Mouse (Mus musculus): ENCODE data around the gene Tekt3. TPM values are rescaled to one million over a fixed set of nuclear protein-coding genes. Genes with fewer than 3 reads are reported as not detected.

Gene Tekt3
- polyA plus RNA-seq, 1 experiment from 2014 or later: 0.08 TPM

DNA sequence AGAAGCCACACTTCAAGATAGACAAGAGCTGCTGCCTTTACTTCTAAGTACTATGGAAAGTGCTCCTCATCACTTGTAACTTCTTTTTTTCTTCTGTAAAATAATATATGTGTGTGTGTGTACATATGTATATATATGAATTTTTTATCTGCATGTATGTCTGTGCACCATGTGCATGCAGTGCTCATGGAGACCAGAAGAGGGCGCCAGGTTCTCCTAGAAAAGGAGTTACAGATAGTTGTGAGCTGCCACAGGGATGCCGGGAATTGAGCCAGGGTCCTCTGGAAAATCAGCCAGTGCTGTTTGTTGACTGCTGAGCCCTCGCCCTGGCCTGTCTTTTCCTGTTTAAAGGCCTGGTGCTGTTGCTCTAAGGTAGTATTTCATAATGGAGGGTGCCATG is 23.1 kb downstream of the Tekt3 start:
- Histone ChIP-seq H3K36me3 (no peaks in the 10 kb centered on the region), H3K27ac (no peak overlapping the region), H3K9me3 (no peaks in the 10 kb centered on the region), H3K27me3 (replicated peaks) (no peaks in the 10 kb centered on the region), H3K9ac (no peak overlapping the region), H3K4me2 (replicated peaks) (no peak overlapping the region), H3K4me3 (replicated peaks) (no peak overlapping the region), H3K4me1 (replicated peaks) (no peaks in the 10 kb centered on the region)
- ATAC-seq: no peak
- 88% methylated on average over 3 of the region's 3 CpGs for WGBS

DNA sequence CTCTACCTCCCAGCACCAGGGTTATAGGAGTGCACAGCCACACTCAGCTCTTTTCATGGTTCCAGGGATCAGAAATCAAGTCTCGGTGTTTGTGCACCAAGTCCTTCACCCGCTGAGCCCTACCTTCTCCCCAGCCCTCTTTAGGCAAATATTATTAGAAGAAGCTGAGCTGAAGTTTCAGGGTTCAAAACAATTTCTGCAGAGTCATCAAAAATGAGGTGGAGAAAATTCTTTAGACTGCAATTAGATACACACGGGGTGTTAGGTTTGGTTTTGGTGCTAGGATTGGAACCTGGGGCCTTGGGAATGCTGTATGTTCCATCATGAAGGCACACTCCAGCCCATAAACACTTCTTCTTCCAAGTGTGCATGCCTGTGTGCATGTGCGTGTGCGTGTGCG is 27.2 kb downstream of the Tekt3 start:
- ATAC-seq: no peak
- H3K4me2 ChIP-seq (replicated peaks): no peak overlapping the region
- WGBS: 90% methylated on average over 6 of the region's 6 CpGs
- H3K27ac ChIP-seq: no peak overlapping the region
- no peaks in the 10 kb centered on the region for H3K27me3 ChIP-seq (replicated peaks)
- H3K4me1 ChIP-seq (replicated peaks): no peaks in the 10 kb centered on the region
- no peak overlapping the region for H3K9ac ChIP-seq
- H3K36me3 ChIP-seq: no peaks in the 10 kb centered on the region
- H3K4me3 ChIP-seq (replicated peaks): no peak overlapping the region
- H3K9me3 ChIP-seq: no peaks in the 10 kb centered on the region

DNA sequence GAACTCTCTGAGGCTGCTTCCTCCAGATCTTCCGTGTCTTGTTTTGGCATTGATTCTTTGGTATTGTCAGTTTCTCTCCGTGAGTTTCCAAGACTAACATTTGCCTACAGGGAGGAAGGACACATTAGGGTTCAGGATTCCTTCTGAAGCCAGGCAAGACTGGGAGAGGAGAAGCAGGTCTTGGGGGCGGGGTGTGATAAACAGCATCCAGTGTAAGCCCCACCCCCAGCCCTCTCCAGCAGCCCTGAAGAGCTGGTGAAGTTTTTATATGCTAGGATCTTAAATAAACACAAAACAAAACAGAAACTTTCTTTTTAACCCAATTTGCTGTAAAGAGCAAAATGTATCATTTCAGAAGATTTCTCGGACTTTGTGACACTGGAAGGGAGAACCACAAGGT is 28.8 kb downstream of the Tekt3 start:
- 38% methylated on average over 4 of the region's 4 CpGs for WGBS
- no peaks in the 10 kb centered on the region for H3K36me3 ChIP-seq
- ATAC-seq: no peak
- H3K9me3 ChIP-seq: no peaks in the 10 kb centered on the region
- no peak overlapping the region for H3K9ac ChIP-seq
- H3K27ac ChIP-seq: no peak overlapping the region
- H3K27me3 ChIP-seq (replicated peaks): no peaks in the 10 kb centered on the region
- no peak overlapping the region for H3K4me2 ChIP-seq (replicated peaks)
- no peak overlapping the region for H3K4me3 ChIP-seq (replicated peaks)
- H3K4me1 ChIP-seq (replicated peaks): no peaks in the 10 kb centered on the region

DNA sequence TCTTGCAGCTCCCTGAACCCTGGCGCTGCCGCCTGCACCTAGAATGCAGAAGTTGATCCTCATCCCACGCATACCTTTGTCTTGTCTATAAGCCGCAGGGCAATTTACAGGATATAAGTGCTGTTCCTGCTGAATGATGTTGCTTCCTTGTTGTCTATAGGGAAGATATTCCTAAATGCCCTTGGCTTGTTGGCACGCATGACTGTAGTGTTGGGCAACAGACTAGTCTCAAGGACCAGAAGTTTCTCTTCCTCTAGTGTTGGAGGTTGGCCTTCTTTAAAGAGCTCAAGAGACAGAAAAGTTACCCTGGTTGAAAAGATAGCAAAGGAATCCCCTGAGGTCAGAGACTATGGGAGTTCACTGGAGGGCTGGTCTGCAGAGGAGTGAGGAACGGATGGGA is 29.5 kb downstream of the Tekt3 start:
- H3K9ac ChIP-seq: no peak overlapping the region
- no peak overlapping the region for H3K4me2 ChIP-seq (replicated peaks)
- no peaks in the 10 kb centered on the region for H3K27me3 ChIP-seq (replicated peaks)
- H3K9me3 ChIP-seq: no peaks in the 10 kb centered on the region
- H3K36me3 ChIP-seq: no peaks in the 10 kb centered on the region
- 82% methylated on average over 6 of the region's 6 CpGs for WGBS
- no peak overlapping the region for H3K4me3 ChIP-seq (replicated peaks)
- H3K4me1 ChIP-seq (replicated peaks): no peaks in the 10 kb centered on the region
- H3K27ac ChIP-seq: no peak overlapping the region
- ATAC-seq: no peak

DNA sequence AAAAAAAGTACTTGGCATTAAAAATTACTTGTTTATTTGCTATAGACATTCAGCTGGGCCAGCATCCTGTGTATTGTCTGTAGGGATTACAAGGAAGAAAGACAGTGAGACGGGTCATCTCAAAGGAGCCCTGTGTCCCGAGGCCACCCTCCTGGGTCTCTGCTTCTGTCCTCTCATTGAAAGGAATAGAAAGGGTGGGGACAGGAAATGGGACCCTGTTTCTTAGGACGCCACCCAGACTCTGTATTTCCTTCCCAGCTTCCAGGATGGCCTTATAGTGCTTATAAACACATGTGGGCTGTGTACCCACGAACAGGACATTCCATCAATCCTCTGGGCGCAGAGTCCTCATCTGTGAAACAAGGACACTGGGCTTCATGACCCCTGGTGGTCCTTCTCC is 30.8 kb downstream of the Tekt3 start:
- Histone ChIP-seq H3K9ac (no peak overlapping the region), H3K4me1 (replicated peaks) (no peaks in the 10 kb centered on the region), H3K4me3 (replicated peaks) (no peak overlapping the region), H3K9me3 (no peaks in the 10 kb centered on the region), H3K36me3 (no peaks in the 10 kb centered on the region), H3K27me3 (replicated peaks) (no peaks in the 10 kb centered on the region), H3K27ac (no peak overlapping the region), H3K4me2 (replicated peaks) (no peak overlapping the region)
- no peak for ATAC-seq
- 59% methylated on average over 5 of the region's 5 CpGs for WGBS

DNA sequence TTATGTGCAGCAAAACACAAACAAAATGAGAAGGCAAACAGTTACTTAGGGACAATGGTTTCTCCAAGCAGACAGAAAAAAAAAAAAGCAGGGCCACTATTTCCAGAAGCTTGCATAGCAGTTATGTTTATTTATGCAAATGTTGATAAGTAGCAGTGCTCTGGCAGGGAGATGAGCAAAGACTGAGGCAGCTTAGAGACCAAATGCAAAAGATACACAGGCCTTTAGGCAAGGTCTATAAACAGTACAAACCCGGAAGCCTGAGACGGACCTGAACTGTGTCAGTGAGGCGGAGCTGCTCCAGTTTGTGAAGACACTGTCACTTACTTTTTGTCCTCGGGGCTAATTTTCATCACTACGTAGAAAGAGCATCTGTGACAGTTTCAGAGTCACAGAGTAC is 32.1 kb downstream of the Tekt3 start:
- 42% methylated on average over 5 of the region's 5 CpGs for WGBS
- ATAC-seq: no peak
- H3K36me3 ChIP-seq: no peaks in the 10 kb centered on the region
- no peak overlapping the region for H3K4me3 ChIP-seq (replicated peaks)
- H3K27ac ChIP-seq: no peak overlapping the region
- no peaks in the 10 kb centered on the region for H3K27me3 ChIP-seq (replicated peaks)
- H3K4me2 ChIP-seq (replicated peaks): no peak overlapping the region
- H3K9me3 ChIP-seq: no peaks in the 10 kb centered on the region
- H3K9ac ChIP-seq: no peak overlapping the region
- no peaks in the 10 kb centered on the region for H3K4me1 ChIP-seq (replicated peaks)

DNA sequence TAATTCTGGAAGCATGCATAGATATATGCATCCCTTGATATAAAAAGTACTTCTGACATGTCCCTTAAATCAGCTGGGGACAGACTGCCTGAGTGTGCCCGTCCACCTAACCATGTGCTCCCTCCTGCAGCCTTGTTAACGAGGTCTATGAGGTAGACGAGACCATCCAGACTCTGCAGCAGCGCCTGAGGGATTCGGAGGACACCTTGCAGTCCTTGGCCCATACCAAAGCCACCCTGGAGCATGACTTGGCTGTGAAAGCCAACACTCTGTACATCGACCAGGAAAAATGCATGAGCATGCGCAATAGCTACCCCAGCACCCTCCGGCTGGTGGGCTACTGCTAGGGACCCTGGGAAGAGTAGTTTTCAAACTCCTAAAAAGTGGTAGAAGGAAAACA is 33.0 kb downstream of the Tekt3 start:
- no peak overlapping the region for H3K27ac ChIP-seq
- H3K4me2 ChIP-seq (replicated peaks): no peak overlapping the region
- no peak for ATAC-seq
- 92% methylated on average over 8 of the region's 8 CpGs for WGBS
- H3K36me3 ChIP-seq: no peaks in the 10 kb centered on the region
- H3K4me3 ChIP-seq (replicated peaks): no peak overlapping the region
- H3K27me3 ChIP-seq (replicated peaks): no peaks in the 10 kb centered on the region
- H3K4me1 ChIP-seq (replicated peaks): no peaks in the 10 kb centered on the region
- no peaks in the 10 kb centered on the region for H3K9me3 ChIP-seq
- H3K9ac ChIP-seq: no peak overlapping the region

DNA sequence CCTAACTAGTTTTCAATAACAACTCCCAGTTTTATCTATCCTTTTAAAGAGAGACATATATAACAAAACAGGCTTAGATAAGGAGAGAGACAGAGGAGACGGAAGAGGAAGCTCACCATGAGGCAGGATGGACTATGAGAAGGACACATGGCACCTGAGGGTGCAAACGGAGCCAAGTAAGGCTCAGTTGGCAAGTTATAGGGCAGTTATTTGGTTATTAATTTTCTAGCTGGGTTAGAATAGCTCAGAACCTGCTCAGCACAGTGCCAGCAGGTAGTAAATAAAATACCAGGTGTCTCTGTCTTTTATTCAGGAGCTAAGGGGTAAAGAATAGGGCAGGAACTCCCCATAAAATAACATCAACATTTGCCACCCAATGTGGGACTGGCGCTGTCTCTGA is 36.6 kb downstream of the Tekt3 start:
- Histone ChIP-seq H3K36me3 (no peaks in the 10 kb centered on the region), H3K4me3 (replicated peaks) (no peak overlapping the region), H3K27me3 (replicated peaks) (no peaks in the 10 kb centered on the region), H3K27ac (no peak overlapping the region), H3K4me1 (replicated peaks) (no peaks in the 10 kb centered on the region), H3K9ac (no peak overlapping the region), H3K9me3 (no peaks in the 10 kb centered on the region), H3K4me2 (replicated peaks) (no peak overlapping the region)
- WGBS: 73% methylated on average over 3 of the region's 3 CpGs
- ATAC-seq: no peak

DNA sequence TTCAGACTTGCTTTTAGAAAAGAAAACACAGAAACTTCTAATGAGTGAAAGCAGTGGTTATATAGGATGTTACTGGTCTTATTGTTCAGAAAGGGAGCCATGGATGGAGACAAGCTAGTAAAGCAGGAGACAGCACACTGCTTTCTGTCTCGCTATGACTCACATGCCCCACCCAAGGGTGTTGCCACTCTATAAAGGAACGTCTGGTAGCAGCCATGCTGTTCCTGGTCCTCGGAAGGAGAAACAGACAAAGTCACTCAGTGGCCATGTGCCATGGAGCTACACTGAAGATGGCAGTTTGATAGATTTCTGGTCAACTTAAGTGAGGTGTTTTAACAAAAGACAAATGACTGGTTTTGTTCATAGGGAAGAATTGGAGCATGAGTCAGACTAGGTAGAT is 37.9 kb downstream of the Tekt3 start:
- no peak overlapping the region for H3K9ac ChIP-seq
- no peaks in the 10 kb centered on the region for H3K4me1 ChIP-seq (replicated peaks)
- no peak overlapping the region for H3K4me2 ChIP-seq (replicated peaks)
- no peaks in the 10 kb centered on the region for H3K27me3 ChIP-seq (replicated peaks)
- H3K9me3 ChIP-seq: no peaks in the 10 kb centered on the region
- no peak overlapping the region for H3K27ac ChIP-seq
- H3K36me3 ChIP-seq: no peaks in the 10 kb centered on the region
- no peak for ATAC-seq
- WGBS: 66% methylated on average over 3 of the region's 3 CpGs
- no peak overlapping the region for H3K4me3 ChIP-seq (replicated peaks)

DNA sequence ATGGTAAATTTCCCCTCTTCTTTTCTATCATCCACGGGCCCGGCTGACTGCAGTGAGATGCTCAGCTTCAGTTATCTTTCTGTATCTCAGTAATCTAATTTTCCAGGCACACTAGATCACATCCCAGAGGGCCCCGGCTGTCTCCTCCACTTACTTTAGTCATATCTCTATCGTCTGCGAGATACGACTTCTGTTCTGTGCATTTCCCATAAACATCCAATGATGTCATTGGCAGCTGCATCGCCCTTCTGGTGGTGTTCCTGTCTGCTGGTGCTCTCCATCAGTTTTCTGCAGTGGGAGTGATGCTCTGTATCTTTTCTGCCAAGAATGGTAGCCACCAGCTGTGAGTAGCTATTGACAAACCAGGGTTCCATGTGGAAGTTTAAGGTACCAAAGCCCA is 41.8 kb downstream of the Tekt3 start:
- Histone ChIP-seq H3K27me3 (replicated peaks) (no peaks in the 10 kb centered on the region), H3K4me3 (replicated peaks) (no peak overlapping the region), H3K4me2 (replicated peaks) (no peak overlapping the region), H3K4me1 (replicated peaks) (no peaks in the 10 kb centered on the region), H3K9me3 (no peaks in the 10 kb centered on the region), H3K36me3 (no peaks in the 10 kb centered on the region), H3K27ac (no peak overlapping the region), H3K9ac (no peak overlapping the region)
- 69% methylated on average over 7 of the region's 7 CpGs for WGBS
- no peak for ATAC-seq

DNA sequence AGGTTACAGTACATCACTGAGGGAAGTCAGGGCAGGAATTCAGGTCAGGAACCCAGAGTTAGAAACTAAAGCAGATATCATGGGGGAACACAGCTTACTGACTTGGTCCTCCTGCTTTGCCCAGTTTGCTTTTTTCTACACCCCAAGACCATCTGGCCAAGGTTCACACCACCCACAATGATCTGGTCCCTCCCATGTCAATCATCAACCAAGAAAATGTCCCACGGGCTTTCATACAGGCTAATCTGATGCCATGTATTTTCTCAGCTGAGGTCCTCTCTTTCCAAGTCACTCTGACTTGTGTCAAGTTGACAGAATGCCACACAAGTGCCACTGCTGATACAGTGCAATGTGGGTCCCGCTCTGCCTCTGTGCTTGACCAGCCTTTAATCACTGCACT is 42.6 kb downstream of the Tekt3 start:
- Histone ChIP-seq H3K9me3 (no peaks in the 10 kb centered on the region), H3K36me3 (no peaks in the 10 kb centered on the region), H3K27ac (no peak overlapping the region), H3K27me3 (replicated peaks) (no peaks in the 10 kb centered on the region), H3K4me1 (replicated peaks) (no peaks in the 10 kb centered on the region), H3K4me3 (replicated peaks) (no peak overlapping the region), H3K9ac (no peak overlapping the region), H3K4me2 (replicated peaks) (no peak overlapping the region)
- 82% methylated on average over 2 of the region's 2 CpGs for WGBS
- ATAC-seq: no peak

DNA sequence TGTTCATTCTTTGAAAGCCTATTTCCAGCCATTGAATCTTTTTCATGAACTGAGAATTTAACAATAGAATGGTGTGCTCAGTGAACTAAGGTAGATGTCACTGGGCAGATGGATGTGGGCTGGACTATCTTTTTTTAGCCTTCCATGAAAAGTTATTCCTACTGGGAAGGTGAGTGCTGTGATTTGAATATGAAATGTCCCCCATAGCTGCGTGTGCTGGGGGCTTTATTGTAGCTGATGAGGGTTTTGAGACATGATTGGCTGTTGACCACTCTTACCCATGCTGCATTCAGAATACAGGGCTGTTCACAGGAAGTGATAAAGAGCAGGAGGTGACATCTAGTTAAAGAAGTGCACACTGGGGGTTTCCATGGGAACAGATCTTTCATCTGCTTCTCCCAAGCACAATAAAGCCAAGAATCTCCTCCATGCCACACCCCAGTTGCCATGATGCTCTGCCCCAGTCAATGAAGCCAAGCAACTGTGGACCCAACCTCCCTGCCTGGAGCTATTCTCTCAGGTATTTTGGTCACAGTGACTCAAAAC is 47.8 kb downstream of the Tekt3 start:
- Histone ChIP-seq H3K9ac (no peak overlapping the region), H3K4me3 (replicated peaks) (no peak overlapping the region), H3K36me3 (no peaks in the 10 kb centered on the region), H3K4me1 (replicated peaks) (no peaks in the 10 kb centered on the region), H3K9me3 (no peaks in the 10 kb centered on the region), H3K27ac (no peak overlapping the region), H3K4me2 (replicated peaks) (no peak overlapping the region), H3K27me3 (replicated peaks) (no peaks in the 10 kb centered on the region)
- WGBS: 71% methylated on average over 1 of the region's 1 CpGs
- ATAC-seq: no peak

DNA sequence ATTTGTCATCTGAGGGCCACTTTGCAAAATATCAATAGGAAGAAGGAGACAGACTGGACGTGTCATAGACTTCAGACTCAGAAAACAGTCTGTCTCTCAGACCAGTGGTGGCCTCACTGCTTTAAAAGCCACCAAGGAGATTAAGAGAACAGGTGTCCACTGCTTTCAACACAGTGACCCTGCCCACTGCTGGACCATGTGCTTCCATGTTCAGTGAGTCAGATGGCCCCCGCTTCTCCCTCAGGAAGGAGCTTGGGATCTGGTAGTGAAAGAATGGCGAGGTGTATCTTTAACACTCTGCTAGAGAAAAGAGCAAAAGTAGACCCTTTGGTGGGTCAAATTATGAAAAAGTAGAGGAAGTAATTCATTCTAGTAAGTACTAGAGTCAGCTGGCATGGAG is 48.9 kb downstream of the Tekt3 start:
- Histone ChIP-seq H3K4me2 (replicated peaks) (no peak overlapping the region), H3K9ac (no peak overlapping the region), H3K36me3 (no peaks in the 10 kb centered on the region), H3K27ac (no peak overlapping the region), H3K4me3 (replicated peaks) (no peak overlapping the region), H3K4me1 (replicated peaks) (peaks cover 3% of the 10 kb centered on the region; the same call in 1 of the 2 replicates), H3K9me3 (no peaks in the 10 kb centered on the region), H3K27me3 (replicated peaks) (no peaks in the 10 kb centered on the region)
- 86% methylated on average over 3 of the region's 3 CpGs for WGBS
- ATAC-seq: no peak

Data from intestine, embryonic 15.5 days (tissue).